Mouse (Mus musculus) embryonic fibroblast, embryonic 13.5 days (primary cell): ENCODE measurements around the gene Fryl.

Experiments used
- CTCF ChIP-seq: IDR thresholded peaks from 2 replicates; pipeline ENCODE4 v1.5.1; 2011; ENCODE audit warnings: mild to moderate bottlenecking, control low read depth, low read length, moderate library complexity, borderline replicate concordance; ENCODE audit not compliant: insufficient read depth
- POLR2A ChIP-seq: IDR thresholded peaks from 2 replicates; pipeline ENCODE4 v1.6.1; 2011; ENCODE audit warnings: low read depth, mild to moderate bottlenecking, control low read depth, low read length, moderate library complexity

GRCm38 (mm10) chr5:73118786-73119185 is 137.6 kb downstream of the Fryl start:
- TF ChIP-seq CTCF = no peak
- TF ChIP-seq POLR2A = no peak
